Mouse (Mus musculus) frontal cortex, postnatal 25 days (tissue): Measurements from ENCODE around the gene Edc3.

ENCODE experiments used
- DNase-seq, 2 experiments: peaks; one replicate each; pipeline ENCODE4 v3.0.0; 2022; ENCODE audit warnings: low spot score in 2 of 2

Edc3 gene

DNA sequence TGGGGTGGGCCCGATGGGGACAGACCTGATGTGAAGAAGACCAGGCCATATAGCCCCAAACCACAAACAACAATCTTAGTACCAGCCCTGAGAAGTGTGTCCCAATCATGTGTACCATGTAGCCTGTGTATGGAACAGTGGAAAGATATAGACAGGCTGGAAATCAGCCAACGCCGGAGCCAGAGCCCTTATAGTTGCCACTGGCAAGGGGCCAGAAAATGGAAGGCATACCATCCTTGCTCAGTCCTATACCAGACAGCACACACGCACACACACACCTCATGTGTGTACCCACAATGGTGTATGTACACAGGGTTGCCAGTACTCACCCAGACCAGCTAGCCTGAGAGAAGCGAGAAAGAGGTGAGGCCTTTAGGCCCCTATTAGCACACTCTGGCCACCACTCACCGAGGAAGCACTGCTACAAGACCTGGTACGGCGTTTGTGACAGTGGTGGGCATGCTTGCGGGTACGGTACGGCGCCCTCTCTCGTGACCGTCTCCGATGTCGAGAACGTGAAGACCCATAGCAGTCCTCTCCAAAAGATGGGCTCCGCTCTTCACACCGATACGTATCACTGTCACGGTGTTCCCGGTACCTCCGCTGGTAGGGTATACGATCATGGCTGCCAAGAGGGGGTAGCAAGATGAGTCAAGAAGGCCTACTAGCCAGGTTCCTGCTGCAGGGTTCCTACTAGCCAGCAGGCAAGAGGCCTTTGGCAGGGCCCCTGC is 52.2 kb downstream of the Edc3 start:
- DNase-seq, result no peak

DNA sequence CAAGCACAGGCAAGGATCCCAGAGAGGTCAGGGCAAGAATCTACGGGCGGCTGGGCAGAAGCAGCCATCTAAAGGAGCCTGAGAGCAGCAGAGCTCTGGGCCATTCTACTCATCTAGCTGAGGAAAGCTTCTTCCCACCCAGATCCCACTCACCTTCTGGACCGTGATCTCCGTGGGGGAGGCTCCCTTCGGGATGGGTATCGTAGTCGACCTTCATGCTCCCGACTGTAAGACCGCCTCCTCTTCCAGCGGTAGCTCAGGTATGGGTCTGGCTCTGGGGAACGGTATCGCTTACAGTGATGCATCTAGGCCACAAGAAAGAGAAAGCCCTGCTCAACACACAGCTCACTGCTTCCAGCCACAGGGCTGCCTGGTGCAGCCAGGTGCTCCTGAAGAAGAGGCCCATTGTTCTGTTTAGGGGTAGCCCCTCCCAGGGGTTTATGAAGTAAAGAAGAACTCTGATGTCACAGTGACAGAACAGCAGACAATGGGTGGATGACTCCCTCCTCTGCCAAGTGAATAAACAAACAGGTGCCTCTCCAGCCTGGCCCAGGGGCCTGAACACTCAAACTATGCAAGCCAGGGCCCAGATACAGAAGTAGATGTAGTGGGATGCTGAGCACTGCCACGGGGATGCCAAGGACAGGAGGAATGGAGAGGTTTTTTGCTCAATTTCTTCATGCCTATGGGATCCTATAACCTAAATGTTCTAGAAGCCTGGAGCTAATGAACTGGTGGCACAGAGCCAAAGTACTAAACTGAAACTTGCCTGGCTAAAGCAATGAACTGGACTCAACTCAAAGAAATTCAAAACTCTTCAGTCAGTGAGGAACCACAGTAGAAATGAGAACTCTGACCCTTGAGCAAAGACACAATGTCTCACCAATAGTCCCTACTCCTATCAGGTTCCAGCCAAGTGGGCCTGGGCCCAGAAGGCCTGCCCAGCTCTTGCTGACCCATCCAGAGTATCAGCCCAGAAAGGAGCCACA is 53.5 kb downstream of the Edc3 start:
- no peak for DNase-seq

GRCm38 (mm10) chr9:57762563-57762991 is 54.2 kb downstream of the Edc3 start:
- no peak for DNase-seq

DNA sequence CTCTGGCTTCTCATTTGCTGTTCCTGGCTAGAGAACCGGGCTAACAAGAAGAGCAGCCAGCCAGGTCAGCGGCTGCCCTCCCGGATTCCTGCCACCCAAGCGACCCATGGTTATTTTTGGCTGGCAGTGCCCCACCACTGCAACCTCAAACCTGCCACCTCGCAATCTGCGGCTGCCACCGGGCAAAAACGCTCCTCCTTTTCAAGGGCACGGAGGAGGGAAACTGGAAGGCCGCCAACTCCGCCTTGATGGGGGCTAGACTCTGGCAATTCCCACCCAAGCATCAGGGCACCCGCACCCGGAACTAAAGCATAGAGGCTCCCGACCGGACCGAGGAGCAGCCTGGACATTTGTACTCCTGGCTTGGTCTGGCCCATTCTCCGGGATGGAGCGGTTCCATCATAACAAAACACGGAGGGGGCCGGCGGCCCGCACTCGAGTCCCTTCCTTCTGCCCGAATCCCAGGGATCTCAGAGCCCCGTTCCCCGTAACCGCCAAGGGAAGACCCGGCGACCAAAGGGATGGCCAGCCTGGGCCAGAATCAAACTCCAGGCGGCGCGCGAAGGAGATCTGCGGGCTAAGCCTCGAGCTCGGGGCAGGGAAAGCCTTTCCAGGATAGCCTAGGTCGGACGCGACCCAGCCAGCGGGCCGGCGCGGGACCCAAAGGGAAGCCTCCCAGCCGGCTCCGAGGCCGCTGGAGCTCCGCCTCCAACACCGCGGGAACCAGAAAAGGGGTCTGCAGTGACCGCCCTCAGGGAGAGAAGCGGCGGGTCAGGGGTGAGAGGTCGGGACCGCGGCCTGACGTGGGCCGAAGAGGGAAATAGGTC is 56.0 kb downstream of the Edc3 start:
- DNase-seq, result peak; percentile 67 to 71

GRCm38 (mm10) chr9:57764974-57765363 is 56.6 kb downstream of the Edc3 start:
- DNase-seq, result peak; percentile 84 to 88

DNA sequence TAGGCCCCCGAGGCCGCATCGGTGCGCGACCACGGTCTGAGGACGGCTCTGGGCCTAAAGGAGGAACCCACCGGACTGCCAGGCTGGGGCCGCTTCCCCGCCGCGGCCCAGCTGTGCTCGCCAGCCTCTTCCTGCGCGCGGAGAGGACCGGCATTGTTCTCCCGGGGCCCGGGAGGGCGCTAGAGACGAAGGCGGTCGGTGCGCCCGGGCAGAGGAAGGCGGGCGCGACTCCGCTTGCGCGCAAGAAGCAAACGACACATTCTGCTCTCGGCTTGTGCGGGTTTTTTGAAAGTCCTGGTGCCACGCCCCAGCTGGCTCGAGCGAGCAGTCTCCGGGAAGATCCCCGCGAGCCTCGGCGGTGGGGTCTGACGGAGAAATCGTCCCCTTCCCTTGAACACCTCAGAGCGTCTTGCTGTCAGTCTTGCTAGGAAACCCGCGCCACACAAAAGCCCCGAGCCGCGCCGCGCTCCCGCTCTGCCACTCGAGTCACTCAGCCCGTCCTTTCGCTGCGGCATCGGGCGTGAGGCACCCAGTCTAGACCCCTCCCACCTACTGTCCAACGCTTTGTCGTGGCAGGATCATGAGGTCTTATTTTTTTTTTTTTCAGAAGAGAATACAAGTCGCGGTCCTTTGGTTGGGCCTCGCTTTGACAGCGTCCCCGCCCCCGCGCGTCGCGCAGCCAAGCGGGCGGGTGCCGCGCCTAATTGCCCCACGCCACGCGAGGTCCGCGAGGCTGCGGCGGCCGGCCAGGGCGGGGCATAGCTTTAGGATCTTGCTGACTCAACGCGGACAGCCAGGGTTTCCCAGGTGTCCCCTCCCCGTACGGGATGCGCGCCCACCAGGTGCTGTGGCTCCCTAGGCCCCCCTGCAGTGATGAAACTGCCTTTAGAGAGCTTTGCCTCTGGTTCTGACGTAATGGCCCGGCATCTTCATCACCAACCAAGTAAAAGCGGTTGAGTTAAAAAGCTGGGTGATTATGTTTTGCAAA is 57.3 kb downstream of the Edc3 start, which contains the start of gene Clk3:
Clk3 (minus strand) TSS at position 497 of the 988 bp plus-strand sequence.
- DNase-seq, result peak; percentile 53 to 63

DNA sequence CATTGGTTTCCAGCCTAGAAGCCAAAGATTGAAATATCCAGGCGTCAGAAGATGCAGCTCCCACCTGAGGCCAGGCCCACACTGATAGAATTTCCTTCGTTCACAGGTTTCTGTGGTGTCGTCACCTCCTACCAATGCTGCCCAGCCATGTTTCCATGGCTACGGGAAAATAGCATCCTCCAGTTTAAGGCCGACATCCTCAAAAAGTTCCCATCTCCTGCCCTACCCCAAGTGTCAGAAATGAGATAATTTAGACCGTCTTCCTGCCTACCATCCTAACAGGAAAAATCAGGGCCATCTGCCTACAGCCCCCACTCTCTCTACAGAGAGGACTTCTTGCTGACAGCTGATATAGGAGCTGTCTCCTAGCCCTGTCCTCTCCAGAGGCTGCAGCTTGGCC is 58.1 kb downstream of the Edc3 start:
- no peak for DNase-seq

DNA sequence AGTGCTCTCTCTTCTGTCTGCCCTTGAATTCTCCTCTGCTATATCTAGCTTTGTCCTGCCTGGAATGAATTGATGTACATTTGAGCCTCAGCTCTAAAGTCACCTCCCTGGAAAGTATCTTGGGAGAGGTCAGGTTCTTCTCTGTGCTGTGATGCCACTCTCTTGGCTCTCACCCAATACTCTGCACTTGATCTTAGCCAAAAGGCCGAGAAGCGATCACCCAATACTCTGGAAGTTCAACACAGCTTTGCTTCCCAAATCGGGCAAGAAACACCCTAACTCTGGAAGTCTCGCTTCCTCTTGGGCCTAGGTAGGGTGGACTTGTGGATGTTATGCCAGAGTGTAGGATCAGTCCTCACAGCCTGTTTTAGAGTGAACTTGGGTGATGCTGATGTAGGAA is 58.9 kb downstream of the Edc3 start:
- DNase-seq, result no peak

- no peak for DNase-seq
Measured at GRCm38 (mm10) chr9:57769539-57770069, 61.3 kb downstream of the Edc3 start.

GRCm38 (mm10) chr9:57770214-57770613 is 61.9 kb downstream of the Edc3 start:
- no peak for DNase-seq

DNA sequence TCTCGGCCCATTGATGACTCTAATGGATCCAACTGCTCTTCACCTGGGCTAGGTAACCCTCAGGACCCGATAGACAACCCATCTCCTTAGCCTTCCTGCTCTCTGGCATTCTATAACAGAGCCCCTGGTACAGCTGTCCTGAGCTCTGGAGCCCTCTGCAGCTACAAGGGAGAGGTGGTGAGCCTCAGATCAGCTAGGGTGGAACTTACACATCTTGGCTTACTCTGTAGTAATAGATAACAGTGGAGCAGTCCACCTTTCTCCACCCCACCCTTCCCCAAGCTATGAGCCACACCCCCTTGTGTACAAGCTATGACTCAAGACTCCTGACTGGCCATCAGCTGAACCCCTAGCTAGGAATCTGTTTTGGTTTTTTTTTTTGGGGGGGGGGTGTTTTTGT is 62.5 kb downstream of the Edc3 start:
- no peak for DNase-seq

- DNase-seq, result no peak
Measured at GRCm38 (mm10) chr9:57773754-57774153, 65.4 kb downstream of the Edc3 start.

DNA sequence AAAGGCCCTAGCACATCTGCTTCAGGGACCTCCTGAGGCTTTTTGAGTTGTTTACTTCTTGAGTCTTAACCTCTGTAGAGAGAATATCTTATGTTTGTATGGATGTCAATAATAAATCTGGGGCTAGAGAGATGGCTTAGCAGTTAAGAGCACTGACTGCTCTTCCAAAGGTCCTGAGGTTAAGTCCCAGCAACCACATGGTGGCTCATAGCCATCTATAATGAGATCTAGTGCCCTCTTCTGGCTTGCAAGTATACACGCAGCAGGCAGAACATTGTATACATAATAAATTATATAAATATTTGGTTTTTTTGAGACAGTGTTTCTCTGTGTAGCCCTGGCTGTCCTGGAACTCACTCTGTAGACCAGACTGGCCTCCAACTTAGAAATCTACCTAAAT is 65.8 kb downstream of the Edc3 start:
- DNase-seq, result no peak

DNA sequence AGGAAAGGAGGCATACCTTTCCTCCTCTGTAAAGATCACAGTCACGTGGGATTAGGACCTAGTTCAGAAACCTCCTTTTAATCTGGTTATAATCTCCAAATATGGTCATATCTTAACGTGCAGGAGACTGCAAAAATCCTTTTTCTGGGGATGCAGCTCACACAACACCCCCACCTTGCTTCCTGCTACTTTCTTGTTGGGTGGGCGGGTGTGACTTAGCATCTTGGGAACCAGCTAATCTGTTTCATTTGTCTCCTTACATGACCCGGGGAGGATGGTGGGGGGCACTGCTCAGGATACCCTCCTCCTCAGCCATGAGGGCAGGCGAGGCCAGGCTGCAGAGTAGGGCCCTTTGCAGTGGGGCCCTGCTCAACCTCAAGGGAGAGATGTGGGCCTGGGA is 66.7 kb downstream of the Edc3 start:
- peak in 1 of 2 experiments; percentile 47 for DNase-seq

DNA sequence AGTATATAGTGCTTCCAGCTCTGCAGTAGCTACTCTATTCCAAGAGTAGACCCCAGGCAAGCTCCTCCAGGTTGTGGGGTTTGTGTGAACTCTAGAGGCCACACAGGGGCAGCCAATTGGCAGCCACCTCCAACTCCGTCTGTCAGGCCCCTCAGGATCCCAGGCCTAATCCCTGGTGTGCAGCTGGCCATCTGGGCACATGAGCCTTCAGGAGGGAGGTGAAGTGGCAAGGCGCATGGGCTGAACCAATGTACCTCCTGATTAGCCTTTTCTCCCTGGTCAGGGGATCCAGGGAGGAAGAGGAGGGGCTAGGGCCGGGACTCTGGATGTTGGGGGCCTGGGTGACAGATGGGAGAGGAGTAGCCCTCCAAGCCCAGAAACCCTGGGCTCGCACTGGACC is 67.4 kb downstream of the Edc3 start:
- no peak for DNase-seq

GRCm38 (mm10) chr9:57782656-57783055 is 74.3 kb downstream of the Edc3 start:
- no peak for DNase-seq

DNA sequence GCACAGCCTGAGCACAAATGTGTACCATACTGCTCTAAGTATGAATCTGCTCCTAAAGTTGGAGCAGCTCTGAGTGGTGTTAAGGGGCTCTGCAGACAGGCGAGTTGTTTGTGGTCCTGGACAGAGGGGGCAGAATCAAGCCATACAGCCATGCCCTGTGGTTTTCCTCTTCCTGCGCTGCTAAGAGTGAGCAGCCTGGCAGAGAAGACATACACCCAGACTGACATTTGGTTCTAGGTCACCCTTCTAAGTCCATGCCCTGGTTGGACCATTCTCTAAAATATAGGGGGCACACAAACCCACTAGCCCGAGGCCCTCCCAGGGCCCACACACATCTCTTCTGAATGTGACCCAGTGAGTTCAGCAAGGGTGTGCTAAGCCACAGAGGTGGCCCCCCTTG is 81.4 kb downstream of the Edc3 start:
- DNase-seq, result no peak

- DNase-seq, result no peak
Measured at GRCm38 (mm10) chr9:57797456-57797855, 89.1 kb downstream of the Edc3 start.

DNA sequence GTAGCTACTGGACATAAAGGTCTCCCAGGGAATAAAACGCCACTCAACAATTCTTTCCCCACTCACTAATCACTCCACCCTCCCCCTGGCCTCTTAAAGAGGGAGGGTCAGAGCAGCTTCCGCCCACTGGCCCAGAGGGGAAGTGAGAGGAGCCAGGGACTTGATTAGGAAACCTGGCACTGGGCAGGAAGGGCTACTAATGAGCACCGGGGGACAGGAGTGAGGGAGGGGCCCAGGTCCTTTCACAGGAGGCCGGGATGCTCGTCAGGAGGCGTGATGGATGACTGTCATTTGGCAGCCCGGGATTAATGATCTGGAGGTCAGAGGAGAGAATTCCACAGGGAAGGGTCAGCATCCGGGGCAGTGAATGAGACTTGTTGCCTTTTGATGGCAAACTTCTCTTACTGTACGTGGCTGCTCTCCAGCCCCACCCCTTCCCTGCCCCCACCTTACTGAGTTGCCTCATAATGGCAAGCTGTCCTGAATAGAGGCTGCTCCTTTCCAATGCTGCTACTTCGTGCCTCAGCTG is 90.4 kb downstream of the Edc3 start:
- no peak for DNase-seq

DNA sequence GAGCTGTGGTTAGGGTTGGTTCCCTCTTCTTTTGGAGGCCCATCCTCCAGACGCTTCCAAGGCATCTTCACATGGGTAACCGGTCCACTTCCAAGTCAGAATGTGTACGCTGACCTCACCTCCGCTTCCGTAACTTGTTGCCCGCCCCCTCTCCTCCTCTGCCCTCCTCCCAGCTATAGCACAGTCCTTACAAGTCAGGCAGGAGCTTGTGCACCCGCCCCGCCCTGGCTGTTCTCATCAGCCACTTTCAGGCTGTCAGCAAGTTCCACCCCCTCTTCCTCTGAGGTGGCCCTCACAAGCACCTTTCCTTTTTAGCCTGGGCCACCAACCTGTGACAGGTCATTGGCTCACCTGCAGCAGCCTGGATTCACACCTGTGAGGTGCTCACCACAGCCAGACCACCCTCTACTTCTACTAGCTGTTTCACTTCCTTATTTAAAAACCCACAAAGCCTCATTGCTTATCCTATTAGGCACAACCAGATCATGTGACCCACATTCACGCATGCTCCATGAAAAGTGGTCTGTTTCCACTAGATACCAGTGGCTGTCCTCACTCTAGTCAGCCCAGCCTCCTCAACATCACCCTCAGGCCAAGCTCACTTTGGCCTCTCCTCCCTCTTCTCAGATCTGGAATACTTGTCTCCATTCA is 92.1 kb downstream of the Edc3 start:
- DNase-seq, result no peak
